Mouse (Mus musculus) naive thymus-derived CD4-positive, alpha-beta T cell, adult 2 months (primary cell): ENCODE results near the gene Otogl.

Experiments used
- DNase-seq: peaks from one replicate; pipeline ENCODE4 v3.0.0-alpha.2; 2011; ENCODE audit warnings: low read depth

The Otogl gene

GRCm38 (mm10) chr10:107912084-107912573 lies at the start of gene Otogl:
Otogl (minus strand) TSS chr10:107912134.
- DNase-seq = no peak

DNA sequence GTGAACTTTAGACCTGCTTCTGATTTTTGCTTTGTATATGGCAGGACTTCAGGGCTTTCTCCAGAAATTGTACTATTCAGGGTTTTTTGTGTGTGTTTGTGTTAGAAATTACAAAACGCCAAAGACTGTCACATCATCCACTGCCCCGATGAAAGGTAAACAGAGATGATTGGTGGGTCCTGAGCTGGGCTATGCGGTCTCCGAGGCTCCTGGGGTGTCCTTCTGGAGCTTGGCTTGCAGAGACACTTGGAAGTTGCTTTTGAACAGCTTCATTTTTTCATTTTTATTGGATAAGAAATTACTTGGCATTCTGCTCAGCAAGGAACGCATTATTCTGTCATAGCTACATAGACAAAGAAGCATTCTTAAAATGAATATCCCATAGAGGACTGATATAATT lies 44.7 kb upstream of the Otogl start:
- no peak for DNase-seq

- no peak for DNase-seq
Observed at GRCm38 (mm10) chr10:107954444-107954843, 42.5 kb upstream of the Otogl start.

DNA sequence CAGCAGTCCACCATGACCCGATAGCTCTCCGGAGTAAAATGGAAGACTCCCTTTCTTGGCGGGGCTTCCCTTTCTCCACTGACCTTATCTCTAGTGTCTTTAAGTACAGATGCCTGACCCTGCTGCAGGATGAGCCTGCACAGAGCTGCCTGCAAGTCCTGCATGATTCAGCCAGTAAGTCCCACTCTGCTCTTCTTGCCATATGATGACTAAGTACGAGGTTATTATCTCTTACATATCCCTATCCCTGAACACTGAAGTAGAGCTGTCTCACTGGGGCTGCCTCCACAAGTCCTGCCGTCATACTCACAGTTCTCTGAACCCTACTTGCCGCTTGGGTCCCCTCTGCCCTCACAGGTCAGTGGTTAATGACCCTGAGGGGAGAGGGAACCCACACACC lies 39.7 kb upstream of the Otogl start:
- no peak for DNase-seq

DNA sequence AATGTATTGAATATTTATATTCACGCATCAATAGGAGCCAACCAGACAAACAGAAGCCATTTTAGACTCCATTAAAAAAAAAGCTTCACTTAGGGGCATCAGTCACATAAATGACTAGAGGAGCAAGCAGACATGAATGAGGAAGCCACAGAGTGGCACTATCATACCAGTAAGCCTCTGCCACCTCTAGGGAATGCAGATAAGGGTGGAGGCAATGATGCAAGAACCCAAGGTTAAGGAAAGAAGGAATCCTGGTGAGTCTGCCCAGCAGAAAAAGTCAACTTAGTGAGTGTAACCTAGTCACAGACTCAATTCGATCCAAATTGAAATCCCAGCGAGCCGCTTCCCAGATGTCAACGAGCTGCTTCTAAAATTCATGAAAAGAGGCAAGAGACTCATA lies 38.0 kb upstream of the Otogl start:
- no peak for DNase-seq

GRCm38 (mm10) chr10:107948647-107949046 lies 36.7 kb upstream of the Otogl start:
- no peak for DNase-seq

DNA sequence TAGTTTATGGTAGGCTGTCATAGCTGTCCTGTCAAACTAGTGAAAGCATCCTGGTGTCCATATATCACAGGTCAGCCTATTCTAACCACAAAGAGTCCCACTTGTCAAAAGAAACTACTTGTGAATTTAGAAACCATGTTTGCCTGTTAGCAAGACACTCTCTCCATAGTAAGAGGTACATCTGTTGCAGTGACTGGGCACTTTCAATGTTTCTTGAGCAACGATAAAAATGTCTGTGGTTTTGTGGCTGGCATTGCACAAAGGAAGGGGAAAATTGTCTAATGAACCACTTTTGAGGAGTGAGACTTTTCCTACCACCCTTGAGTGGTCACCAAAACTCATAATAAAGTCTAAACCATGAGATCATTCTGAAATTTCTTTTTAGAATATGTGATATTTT lies 36.1 kb upstream of the Otogl start:
- no peak for DNase-seq

DNA sequence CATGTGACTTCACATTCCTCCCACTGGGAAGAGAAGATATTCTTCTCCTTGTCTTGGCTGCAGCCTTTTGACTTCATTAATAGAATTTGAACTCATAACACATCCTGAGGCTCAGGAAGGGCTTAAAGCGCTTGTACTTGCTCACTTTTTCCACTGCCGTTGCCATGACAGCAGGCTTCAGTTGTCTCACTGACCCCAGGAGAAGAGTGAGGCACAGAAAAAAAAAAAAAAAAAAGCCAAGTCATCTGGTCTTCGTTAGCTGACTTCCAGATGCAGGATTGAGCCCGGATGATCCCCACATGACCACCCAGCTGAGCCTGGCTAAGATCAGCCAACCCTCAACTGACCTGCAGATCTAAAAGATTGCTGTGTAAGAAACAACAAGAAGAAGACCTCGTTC lies 34.4 kb upstream of the Otogl start:
- no peak for DNase-seq

DNA sequence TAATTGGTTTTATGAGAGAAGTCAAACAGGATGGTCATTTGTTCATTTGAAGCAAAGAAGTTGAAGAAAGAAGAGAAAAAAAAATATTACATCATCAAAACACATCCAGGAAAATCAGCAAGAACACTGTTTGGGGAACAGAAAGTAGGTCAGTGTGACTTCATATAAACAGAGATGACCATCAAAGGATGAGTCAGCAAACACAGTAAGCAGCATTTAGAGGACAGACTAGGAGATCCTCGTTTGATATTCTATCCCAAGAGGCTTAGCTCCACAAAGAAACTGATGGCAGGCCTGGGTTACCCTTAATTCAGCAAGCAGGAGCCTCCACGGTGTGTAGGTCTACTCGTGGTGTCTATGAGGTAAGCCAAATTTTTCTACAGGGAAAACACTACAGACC lies 31.9 kb upstream of the Otogl start:
- DNase-seq = no peak

GRCm38 (mm10) chr10:107941188-107941900 lies 29.4 kb upstream of the Otogl start:
- DNase-seq = peak; percentile 5

DNA sequence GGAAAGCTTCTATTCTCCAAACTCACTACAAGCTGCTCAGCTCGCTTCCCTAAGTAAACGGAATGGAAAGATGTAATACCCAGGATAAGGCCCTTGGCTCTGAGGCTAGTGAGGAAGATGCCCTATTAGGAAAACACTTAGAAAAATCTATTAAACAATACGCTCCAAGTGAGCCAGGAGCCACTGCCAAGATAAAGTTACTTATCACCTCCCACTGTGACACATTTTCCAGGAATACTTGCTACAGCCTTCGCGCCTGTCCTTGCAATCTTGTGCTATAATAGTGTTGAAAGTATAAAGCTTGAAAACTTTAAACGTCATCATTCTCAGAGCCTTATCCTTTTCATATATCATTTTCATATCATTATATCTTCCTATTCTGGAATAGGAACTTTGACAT lies 28.4 kb upstream of the Otogl start:
- DNase-seq = no peak

GRCm38 (mm10) chr10:107939821-107940220 lies 27.9 kb upstream of the Otogl start:
- no peak for DNase-seq

DNA sequence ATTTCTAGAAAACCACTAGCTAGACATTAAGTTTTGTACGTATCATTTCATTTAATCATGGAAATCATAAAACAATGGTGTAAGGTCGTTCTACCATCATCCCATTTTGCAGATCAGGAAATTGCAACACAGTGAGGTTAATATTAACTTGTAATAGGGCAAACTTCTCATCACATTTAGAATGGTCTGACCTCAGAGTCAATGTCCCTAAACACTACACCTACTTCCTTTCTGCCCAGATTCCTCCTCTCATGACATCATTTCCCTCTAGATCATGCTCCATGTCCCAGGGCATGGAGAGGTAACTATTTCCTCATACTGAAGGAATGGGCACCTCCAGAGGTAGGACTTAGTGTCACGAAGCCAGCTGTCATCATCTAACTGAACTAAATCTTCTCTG lies 22.1 kb upstream of the Otogl start:
- DNase-seq = no peak

- no peak for DNase-seq
Observed at GRCm38 (mm10) chr10:107933527-107933926, 21.6 kb upstream of the Otogl start.

DNA sequence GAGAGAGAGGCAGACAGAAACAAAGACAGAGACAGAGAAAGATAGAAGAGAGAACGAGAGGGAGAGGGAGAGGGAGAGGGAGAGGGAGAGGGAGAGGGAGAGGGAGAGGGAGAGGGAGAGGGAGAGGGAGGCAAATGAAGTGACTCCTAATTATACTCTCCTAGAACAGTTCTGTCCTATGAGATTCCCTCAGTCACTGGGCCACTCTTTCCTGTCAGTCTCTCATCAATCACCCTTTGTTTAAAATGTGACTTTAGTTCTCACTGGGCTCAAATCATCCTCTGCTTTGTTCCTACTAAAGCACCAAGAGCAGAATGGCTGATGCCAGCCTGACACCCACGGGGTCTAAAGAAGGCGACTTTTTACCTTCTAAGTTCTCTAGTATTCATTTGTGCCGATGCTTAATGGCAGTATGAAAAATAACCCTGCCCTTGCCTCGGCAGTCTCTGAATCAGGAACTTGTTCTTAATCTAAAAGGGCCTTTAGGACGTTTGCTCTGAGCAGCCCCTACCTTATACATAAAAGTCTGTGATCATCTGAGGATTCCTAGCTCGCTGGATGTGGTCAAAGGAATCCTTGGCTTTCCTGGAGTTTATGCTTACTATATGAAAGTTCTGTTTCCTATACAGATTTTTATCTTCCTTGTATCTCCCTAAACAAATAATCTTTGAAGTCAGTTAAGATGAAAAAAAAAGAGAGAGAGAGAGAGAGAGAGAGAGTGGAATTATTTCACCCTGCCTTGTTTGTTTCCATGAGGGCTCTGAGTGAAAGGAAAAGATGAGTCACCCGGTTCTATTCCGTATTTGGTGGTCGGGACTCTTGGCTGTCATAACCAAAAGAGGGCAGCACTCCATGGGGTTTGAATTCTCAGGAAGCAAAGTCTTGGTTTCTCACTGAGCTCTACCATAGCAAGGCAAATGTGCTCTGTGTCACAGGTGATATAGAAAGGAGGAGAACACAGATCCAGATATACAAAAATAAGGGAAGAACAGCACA lies 20.2 kb upstream of the Otogl start:
- peak; percentile 66 for DNase-seq

GRCm38 (mm10) chr10:107930471-107931021 lies 18.6 kb upstream of the Otogl start:
- DNase-seq = no peak

DNA sequence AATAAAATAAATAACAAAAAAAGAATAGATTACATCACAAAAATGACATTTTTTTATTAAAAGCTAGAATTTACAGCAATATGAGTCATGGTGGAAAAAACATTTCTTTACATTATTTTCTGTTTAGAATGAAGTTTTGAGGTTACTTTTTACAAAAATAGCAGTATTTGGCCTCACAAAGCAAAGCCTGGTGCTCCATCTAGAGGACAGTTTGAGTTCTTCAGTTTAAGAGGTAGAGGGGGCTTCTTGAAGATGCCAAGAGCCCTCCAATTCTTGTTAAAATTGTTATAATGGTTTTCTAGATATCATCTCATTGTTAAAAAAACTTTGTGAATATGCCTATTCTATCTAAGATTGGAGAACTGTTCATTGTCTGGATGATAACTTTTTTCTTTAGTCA lies 13.4 kb upstream of the Otogl start:
- DNase-seq = no peak

DNA sequence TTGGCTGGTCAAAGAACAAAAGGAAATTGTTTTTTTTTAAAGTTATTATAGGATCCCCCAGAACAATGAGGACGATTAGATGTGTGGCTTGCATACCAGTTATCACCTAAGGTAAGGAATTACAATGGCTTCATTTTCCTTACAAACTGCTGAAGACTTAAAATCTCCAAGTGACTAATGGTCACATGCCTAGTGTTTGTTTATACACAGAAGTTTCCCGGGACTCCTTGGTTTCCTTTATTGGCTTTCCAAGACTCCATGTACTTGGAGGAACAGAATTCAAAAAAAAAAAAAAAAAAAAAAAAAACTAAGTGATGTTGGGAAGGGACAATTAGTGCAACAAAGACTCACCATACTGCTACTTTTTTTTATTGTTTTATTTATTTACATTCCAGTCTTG lies 11.9 kb upstream of the Otogl start:
- DNase-seq = no peak

DNA sequence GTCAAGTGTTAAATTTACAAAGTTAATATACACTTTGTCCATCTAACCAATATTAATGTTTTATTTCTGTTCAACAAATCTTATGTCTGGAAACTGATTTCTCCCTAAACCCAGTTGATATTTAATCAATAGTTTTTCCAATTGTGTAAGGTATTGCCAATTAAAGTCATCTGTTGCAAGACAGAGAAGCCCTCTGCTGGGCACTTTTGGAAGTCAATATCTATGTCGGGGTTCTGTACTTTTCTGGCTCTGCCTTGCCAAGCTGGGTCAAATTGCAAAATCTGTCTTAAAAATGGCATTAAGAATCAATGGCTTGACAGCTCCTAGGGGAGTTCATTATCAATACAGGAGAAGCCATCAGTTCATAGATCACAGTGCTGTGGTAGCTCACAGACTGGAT lies 10.8 kb upstream of the Otogl start:
- DNase-seq = peak; percentile 44

GRCm38 (mm10) chr10:107921549-107921948 lies 9.6 kb upstream of the Otogl start:
- no peak for DNase-seq

DNA sequence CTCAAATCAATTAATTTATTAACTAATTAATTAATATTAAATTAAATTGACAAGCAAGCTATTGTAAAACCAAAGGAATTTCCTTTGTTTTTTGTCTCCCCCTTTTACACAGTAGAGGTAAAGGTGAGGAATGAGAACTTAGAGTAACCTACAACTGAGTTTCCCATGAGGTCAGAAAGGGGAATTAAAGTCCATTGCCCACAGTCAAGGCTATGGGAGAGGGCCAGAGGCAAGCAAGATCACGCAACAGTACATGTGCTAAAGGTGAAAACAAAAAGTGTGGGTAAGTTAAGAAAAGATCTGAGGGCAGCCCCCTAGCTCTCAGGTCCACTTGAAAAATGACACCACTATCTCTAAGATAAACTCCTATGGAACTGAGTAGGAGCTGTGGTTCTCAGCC lies 9.2 kb upstream of the Otogl start:
- no peak for DNase-seq

DNA sequence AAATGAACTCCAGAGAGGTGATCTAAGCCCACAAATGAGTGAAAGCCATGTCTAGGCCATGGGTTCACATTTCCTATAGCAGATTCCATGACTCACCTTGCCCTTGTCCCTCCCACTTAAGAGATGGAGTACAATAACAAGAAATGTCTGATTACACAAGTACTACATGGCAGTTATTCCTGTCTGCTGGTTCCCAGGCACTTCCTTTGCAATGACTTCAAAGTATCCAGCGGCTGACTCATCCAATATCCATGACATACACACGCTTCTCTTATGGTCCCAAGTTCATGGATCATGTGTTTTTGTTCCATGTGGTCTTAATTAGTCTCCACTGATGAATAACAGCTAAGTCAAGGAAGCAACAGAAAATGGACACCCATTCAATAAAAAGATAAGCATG lies 1.1 kb upstream of the Otogl start:
- DNase-seq = no peak

DNA sequence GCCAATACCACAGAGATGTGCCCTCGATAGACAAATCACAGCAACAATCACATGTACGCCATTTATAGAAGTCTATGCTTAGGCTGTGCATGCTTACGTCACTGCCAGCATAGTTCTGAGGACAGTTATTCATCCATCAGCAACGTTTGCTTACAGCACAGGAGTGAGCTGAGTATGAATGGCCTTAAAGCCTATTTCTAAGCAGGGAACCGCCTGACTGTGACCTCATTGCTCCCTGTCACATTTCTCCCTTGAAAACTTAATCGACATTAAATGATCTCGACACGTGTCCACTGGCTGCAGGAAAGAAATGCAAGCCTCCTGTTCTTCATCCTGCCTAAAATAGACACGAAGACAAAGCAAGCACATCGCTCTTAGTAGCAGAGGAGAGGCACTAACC lies 5.5 kb downstream of the Otogl start:
- no peak for DNase-seq
